Mouse (Mus musculus) kidney, embryonic 14.5 days (tissue): ENCODE data around the gene Swap70. TPM values are rescaled to one million over a fixed set of nuclear protein-coding genes. Genes with fewer than 3 reads are reported as not detected.
A peak's percentile ranks its signal among the peaks of the same experiment; 100 is the strongest.

ENCODE experiments used
- ATAC-seq: fragments of 200-750 bp; cut with Nextera tagmentation; 2 replicates; pipeline ENCODE4 v1.8.0; 2017; ENCODE audit warnings: moderate number of reproducible peaks, mild to moderate bottlenecking, moderate TSS enrichment, moderate library complexity; ENCODE audit not compliant: low FRiP score, low TSS enrichment
- H3K27ac ChIP-seq: fragments of 300-500 bp; sonication (generic); 2 replicates; pipeline ENCODE4 v1.5.1; 2014; ENCODE audit warnings: low read depth, mild to moderate bottlenecking, low read length, moderate library complexity, mixed read lengths
- H3K27me3 ChIP-seq: fragments of 300-500 bp; sonication (generic); 2 replicates; pipeline ENCODE4 v1.6.1; 2014; ENCODE audit warnings: mild to moderate bottlenecking, low read length; ENCODE audit not compliant: control insufficient read depth, insufficient read depth
- H3K36me3 ChIP-seq: fragments of 300-500 bp; sonication (generic); 2 replicates; pipeline ENCODE4 v1.6.1; 2014; ENCODE audit warnings: low read length, mixed read lengths; ENCODE audit not compliant: control insufficient read depth, insufficient read depth
- H3K4me1 ChIP-seq: fragments of 300-500 bp; sonication (generic); 2 replicates; pipeline ENCODE4 v1.6.1; 2014; ENCODE audit warnings: low read length, mixed read lengths; ENCODE audit not compliant: control insufficient read depth, insufficient read depth
- H3K4me2 ChIP-seq: fragments of 300-500 bp; sonication (generic); replicated peaks from 2 replicates; pipeline ENCODE4 v1.6.1; 2014; ENCODE audit warnings: low read depth, mild to moderate bottlenecking, low read length
- H3K4me3 ChIP-seq: fragments of 300-500 bp; sonication (generic); 2 replicates; pipeline ENCODE4 v1.5.1; 2014; ENCODE audit warnings: mild to moderate bottlenecking, low read length
- H3K9ac ChIP-seq: fragments of 300-500 bp; sonication (generic); 2 replicates; pipeline ENCODE4 v1.6.1; 2014; ENCODE audit warnings: low read depth, mild to moderate bottlenecking, low read length, moderate library complexity
- H3K9me3 ChIP-seq: fragments of 300-500 bp; sonication (generic); 2 replicates; pipeline ENCODE4 v1.6.1; 2016; ENCODE audit warnings: low read length; ENCODE audit not compliant: control insufficient read depth
- WGBS: fragments of 180-500 bp; shearing (Covaris S2); extraction: QIAGEN DNeasy Blood & Tissue Kit; methylation state at CpG from one replicate; pipeline ENCODE4 v1.1.7; 2014; 5-methylcytosine and 5-hydroxymethylcytosine counted together
- polyA plus RNA-seq: library from polyadenylated mRNA; unstranded; fragments of >200 nt; fragmentation: Nextera tagmentation; extraction: Ambion mirVana; gene quantifications from 2 replicates; pipeline ENCODE4 v1.2.1, GENCODE M21; 2014

The Swap70 gene
- polyA plus RNA-seq, 1 experiment from 2014 or later, result 30.3 TPM

- H3K9me3 ChIP-seq, result no peaks in the 10 kb centered on the region
- no peak overlapping the region for H3K4me3 ChIP-seq
- H3K36me3 ChIP-seq, result peaks cover 46% of the 10 kb centered on the region
- 85% methylated on average over 4 of the region's 4 CpGs for WGBS
- ATAC-seq, result peak; percentile 28; the same call in 1 of the 2 replicates
- H3K4me2 ChIP-seq, result no peak overlapping the region
- H3K27ac ChIP-seq, result peak overlapping the region; percentile 74
- no peaks in the 10 kb centered on the region for H3K27me3 ChIP-seq
- H3K4me1 ChIP-seq, result no peaks in the 10 kb centered on the region; the same call in 1 of the 2 replicates
- H3K9ac ChIP-seq, result no peak overlapping the region
These were observed 50.9 kb downstream of the Swap70 start for GRCm38 (mm10) chr7:110272434-110272833.

- Histone ChIP-seq H3K9ac (no peak overlapping the region), H3K9me3 (no peaks in the 10 kb centered on the region), H3K27ac (no peak overlapping the region), H3K4me3 (no peak overlapping the region), H3K4me1 (no peaks in the 10 kb centered on the region), H3K36me3 (peaks cover 66% of the 10 kb centered on the region), H3K27me3 (no peaks in the 10 kb centered on the region), H3K4me2 (no peak overlapping the region)
- no peak for ATAC-seq
- 77% methylated on average over 5 of the region's 5 CpGs for whole genome bisulfite sequencing
These were observed 56.3 kb downstream of the Swap70 start for GRCm38 (mm10) chr7:110277734-110278245.

GRCm38 (mm10) chr7:110279183-110279582 is 57.7 kb downstream of the Swap70 start:
- H3K4me3 ChIP-seq, result no peak overlapping the region
- peaks cover 56% of the 10 kb centered on the region for H3K36me3 ChIP-seq
- no peak overlapping the region for H3K27ac ChIP-seq
- no peak for ATAC-seq
- no peak overlapping the region for H3K9ac ChIP-seq
- no peaks in the 10 kb centered on the region for H3K27me3 ChIP-seq
- 91% methylated on average over 4 of the region's 4 CpGs for WGBS
- no peaks in the 10 kb centered on the region for H3K9me3 ChIP-seq
- no peak overlapping the region for H3K4me2 ChIP-seq
- no peaks in the 10 kb centered on the region for H3K4me1 ChIP-seq

GRCm38 (mm10) chr7:110281435-110282256 is 60.1 kb downstream of the Swap70 start:
- H3K4me2 ChIP-seq, result no peak overlapping the region
- H3K9me3 ChIP-seq, result no peaks in the 10 kb centered on the region
- H3K27me3 ChIP-seq, result no peaks in the 10 kb centered on the region
- H3K9ac ChIP-seq, result no peak overlapping the region
- H3K36me3 ChIP-seq, result peaks cover 35% of the 10 kb centered on the region
- no peaks in the 10 kb centered on the region for H3K4me1 ChIP-seq
- H3K4me3 ChIP-seq, result no peak overlapping the region
- H3K27ac ChIP-seq, result no peak overlapping the region
- whole genome bisulfite sequencing, result 88% methylated on average over 11 of the region's 11 CpGs
- ATAC-seq, result no peak

- no peak for ATAC-seq
- Histone ChIP-seq H3K4me2 (no peak overlapping the region), H3K4me3 (no peak overlapping the region), H3K4me1 (peaks cover 5% of the 10 kb centered on the region; the same call in 1 of the 2 replicates), H3K36me3 (peaks cover 35% of the 10 kb centered on the region), H3K9me3 (no peaks in the 10 kb centered on the region), H3K9ac (no peak overlapping the region), H3K27ac (no peak overlapping the region), H3K27me3 (no peaks in the 10 kb centered on the region)
- WGBS, result 91% methylated on average over 11 of the region's 11 CpGs
These were observed 61.3 kb downstream of the Swap70 start for GRCm38 (mm10) chr7:110282797-110283196.

- H3K4me2 ChIP-seq, result no peak overlapping the region
- no peak overlapping the region for H3K9ac ChIP-seq
- no peak overlapping the region for H3K4me3 ChIP-seq
- no peak for ATAC-seq
- H3K36me3 ChIP-seq, result peaks cover 35% of the 10 kb centered on the region
- no peaks in the 10 kb centered on the region for H3K9me3 ChIP-seq
- H3K27ac ChIP-seq, result no peak overlapping the region
- H3K4me1 ChIP-seq, result peaks cover 5% of the 10 kb centered on the region; the same call in 1 of the 2 replicates
- no peaks in the 10 kb centered on the region for H3K27me3 ChIP-seq
- WGBS, result 89% methylated on average over 6 of the region's 6 CpGs
These were observed 62.2 kb downstream of the Swap70 start for GRCm38 (mm10) chr7:110283484-110284275.

GRCm38 (mm10) chr7:110285076-110285848 is 63.8 kb downstream of the Swap70 start:
- H3K27ac ChIP-seq, result no peak overlapping the region
- H3K27me3 ChIP-seq, result no peaks in the 10 kb centered on the region
- H3K4me3 ChIP-seq, result no peak overlapping the region
- H3K9ac ChIP-seq, result no peak overlapping the region
- H3K9me3 ChIP-seq, result no peaks in the 10 kb centered on the region
- peaks cover 5% of the 10 kb centered on the region; the same call in 1 of the 2 replicates for H3K4me1 ChIP-seq
- peaks cover 21% of the 10 kb centered on the region for H3K36me3 ChIP-seq
- no peak for ATAC-seq
- WGBS, result 94% methylated on average over 12 of the region's 12 CpGs
- no peak overlapping the region for H3K4me2 ChIP-seq

GRCm38 (mm10) chr7:110285849-110286151 is 64.3 kb downstream of the Swap70 start:
- Histone ChIP-seq H3K36me3 (peaks cover 16% of the 10 kb centered on the region), H3K27ac (no peak overlapping the region), H3K4me3 (no peak overlapping the region), H3K27me3 (no peaks in the 10 kb centered on the region), H3K4me1 (peaks cover 5% of the 10 kb centered on the region; the same call in 1 of the 2 replicates), H3K9me3 (no peaks in the 10 kb centered on the region), H3K4me2 (no peak overlapping the region), H3K9ac (no peak overlapping the region)
- 79% methylated on average over 3 of the region's 3 CpGs for WGBS
- ATAC-seq, result no peak
